Mouse (Mus musculus): ENCODE results near the gene Ano1. TPM values are rescaled to one million over a fixed set of nuclear protein-coding genes. Genes with fewer than 3 reads are reported as not detected.

Gene Ano1
- total RNA-seq, 2 experiments from 2014 or later, result 2.4 to 4.6 TPM

DNA sequence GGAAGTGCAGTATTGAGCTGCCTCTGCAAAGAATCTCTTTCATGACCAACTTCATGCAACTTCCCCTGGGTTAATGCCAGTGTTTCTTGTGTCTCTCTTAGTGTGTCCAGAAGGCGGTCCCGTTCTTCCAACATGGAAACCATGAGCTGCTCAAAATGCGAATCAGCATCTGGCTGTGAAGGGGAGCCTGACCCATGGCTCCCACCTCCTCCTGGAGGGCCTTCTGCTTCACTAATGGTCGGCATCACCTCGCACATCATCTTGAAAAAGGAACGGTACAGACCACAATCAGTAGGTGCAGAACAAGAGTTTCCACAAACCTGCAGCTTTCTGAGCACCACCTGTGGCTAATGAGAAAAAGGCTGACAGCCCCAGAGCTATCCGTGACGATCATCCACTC is 199.5 kb downstream of the Ano1 start:
- DNase-seq (ENCODE audit: extremely low spot score in 1 of 2, low spot score in 1 of 2), result no peak

DNA sequence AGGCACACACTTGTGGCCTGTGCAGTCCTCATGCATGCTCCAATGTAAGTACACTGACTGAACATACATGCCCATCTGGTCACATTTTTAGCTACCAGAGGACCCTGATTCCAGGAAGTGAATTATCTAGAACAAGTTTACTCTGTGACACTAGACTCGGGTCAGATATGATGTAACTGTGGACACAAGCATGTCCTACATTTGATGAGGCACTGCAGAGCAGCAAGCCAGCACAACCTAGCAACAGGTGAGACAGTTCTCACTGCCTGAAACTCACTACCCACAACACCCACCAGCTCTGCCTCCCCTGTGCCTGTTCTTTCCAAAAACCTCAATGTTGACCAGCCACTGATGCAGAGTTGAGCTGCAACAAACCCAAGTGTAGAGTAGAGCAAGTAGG is 201.0 kb downstream of the Ano1 start:
- DNase-seq (ENCODE audit: extremely low spot score in 1 of 2, low spot score in 1 of 2), result no peak

- DNase-seq (ENCODE audit: extremely low spot score in 1 of 2, low spot score in 1 of 2), result no peak
Observed at GRCm38 (mm10) chr7:144549904-144550566, 201.7 kb downstream of the Ano1 start.

DNA sequence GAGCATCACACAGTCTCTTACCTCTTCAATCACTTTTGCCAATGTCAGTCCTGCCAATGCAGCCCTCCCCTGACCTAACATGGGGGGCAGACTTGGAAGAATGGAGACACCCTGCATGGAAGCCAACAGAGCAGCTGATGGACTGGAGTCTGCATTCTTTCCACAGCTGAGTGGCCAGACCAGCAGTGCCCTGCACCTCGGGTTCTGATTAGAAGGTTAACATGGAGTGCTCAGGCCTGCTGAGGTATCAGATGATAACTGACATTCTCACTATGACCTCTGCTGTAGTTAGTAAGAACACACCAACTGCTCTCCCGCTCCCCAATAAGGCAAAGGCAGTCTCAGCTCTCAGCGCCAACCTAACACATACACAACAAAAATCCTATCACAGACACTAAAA is 206.5 kb downstream of the Ano1 start:
- DNase-seq (ENCODE audit: extremely low spot score in 1 of 2, low spot score in 1 of 2), result no peak

- DNase-seq (ENCODE audit: extremely low spot score in 1 of 2, low spot score in 1 of 2), result no peak
Observed at GRCm38 (mm10) chr7:144541351-144541750, 210.4 kb downstream of the Ano1 start.

DNA sequence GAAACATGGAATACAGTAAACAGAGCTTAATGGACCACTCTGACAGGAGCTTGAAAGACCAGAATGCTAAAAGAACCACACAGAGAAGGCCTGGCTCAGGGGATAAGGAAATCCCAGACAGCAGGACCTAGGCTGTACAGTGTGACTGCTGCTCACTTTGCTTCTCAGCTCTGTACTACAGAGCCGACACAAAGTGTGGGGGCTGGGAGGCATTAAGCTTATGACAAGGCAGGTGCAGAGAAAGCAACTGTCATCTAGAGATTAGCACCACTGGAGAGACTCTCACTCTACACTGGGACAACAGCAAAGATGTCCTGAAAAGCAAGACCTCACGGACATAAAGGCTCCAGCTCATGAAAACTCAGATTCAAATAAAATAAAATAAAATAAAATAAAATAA is 212.6 kb downstream of the Ano1 start:
- DNase-seq (ENCODE audit: extremely low spot score in 1 of 2, low spot score in 1 of 2), result no peak

Other genes with a start within 250 kb of the Ano1 start
- 10 to 100 TPM; 29.7 to 41.3 TPM for gene Ppfia1, start 198.2 kb downstream of the Ano1 start, total RNA-seq (2021)
- 1 to 10 TPM; 2.0 to 2.2 TPM for gene Fadd, start 169.5 kb downstream of the Ano1 start, total RNA-seq (2021)
- gene Fgf3, start 86.1 kb upstream of the Ano1 start, total RNA-seq (2021), result not detected
- not detected for gene Fgf4, start 95.4 kb upstream of the Ano1 start, total RNA-seq (2021)
- gene Fgf15, start 144.6 kb upstream of the Ano1 start, total RNA-seq (2021), result not detected
- gene LTO1, start 163.1 kb upstream of the Ano1 start, total RNA-seq (2021), result 10 to 100 TPM; 23.7 to 25.8 TPM
- 10 to 100 TPM; 52.4 to 53.8 TPM for gene Ccnd1, start 188.0 kb upstream of the Ano1 start, total RNA-seq (2021)

All from layer of hippocampus, postnatal 25 days (tissue).